Mouse (Mus musculus) c-Kit-positive CD71-negative TER-119-negative erythroid progenitor cells, embryonic 14.5 days (primary cell): ENCODE results near the gene Vmn2r106.

Experiments
- DNase-seq: peaks from one replicate; pipeline ENCODE4 v3.0.0-alpha.2; 2013; ENCODE audit warnings: low read depth

Vmn2r106 gene

DNA sequence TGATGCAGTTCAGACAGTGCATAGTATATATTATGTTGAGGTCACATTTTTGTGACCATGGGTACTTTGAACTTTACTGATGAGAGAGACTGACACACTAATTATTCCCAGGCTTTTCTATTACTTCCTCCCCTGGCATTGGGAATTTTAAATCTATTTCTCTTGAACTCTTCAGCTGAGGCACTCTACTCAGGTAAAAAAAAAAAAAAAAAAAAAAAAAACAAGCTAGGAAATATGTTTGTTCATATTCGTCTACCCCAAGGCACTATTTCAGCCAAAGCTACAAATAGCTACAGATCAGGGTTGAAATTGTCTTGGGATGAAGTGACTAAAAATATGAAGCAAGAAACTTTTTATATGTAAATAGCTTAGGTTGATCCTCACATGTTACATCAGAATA lies at the start of gene Vmn2r106:
Gene Vmn2r106, minus strand, starts transcription at position 101 of the 400 bp plus-strand sequence.
- no peak for DNase-seq

DNA sequence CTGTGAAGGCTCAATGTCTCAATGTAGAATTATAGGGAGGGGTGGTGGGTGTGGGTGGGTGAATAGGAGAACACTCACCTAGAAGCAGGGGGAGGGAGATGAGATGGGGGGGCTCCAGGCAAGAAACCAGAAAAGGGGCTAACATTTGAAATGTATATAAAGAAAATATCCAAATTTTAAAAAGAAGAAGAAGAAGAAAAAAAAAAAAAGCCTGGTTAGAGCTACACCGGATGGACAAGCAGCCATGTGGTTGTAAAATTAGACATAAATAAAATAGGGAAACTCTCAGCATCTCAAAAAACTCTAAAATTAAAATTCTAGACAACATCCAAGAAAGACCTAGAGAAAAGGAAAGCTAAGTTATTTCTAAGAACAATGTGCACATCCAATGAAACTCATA lies 20.4 kb upstream of the Vmn2r106 start:
- no peak for DNase-seq

GRCm38 (mm10) chr17:20286906-20287305 lies 1.6 kb upstream of the Vmn2r106 start:
- no peak for DNase-seq

DNA sequence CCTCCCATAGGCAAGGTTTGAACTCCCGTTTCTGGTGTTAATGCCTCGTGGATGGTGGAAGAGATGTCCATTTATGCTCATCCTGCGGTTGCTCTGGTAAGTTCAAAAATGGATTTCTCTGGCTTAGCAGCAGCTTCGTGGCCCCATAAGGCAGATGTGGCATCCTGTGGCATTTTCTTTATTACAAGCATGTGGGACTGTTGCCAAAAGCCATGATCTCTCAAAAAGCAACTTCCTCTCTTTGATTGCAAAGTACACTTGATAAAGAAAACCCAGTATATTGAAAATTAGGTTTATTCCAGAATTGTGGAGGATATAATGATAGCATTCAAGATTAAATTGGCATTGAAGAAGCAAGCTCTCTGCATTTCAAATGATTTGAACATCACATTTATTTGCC lies 29.8 kb downstream of the Vmn2r106 start:
- DNase-seq, result no peak

DNA sequence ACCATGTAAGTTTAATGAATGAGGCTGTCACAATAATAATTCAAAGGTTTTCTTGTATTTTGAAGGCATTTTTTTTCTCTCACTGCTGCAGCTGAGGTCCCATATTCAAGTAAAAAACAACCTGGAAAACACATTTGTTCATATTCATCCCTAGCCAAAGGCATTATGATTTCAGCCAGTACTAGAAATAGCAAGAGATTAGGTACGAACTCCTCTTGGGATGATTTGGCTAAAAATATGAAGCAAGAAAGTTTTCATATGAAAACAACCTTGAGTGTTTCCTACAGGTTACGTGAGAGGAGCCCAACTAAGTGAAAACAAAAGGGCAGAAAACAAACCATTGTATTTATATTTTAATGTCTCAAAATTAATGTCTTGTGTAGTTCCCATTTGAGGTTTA lies 50.4 kb downstream of the Vmn2r106 start, which contains the start of gene Vmn2r105:
Gene Vmn2r105, minus strand, starts transcription at position 101 of the 400 bp plus-strand sequence.
- DNase-seq, result no peak
